ENCODE assay signal across 9 mouse cellular contexts in the genomic region with DNA sequence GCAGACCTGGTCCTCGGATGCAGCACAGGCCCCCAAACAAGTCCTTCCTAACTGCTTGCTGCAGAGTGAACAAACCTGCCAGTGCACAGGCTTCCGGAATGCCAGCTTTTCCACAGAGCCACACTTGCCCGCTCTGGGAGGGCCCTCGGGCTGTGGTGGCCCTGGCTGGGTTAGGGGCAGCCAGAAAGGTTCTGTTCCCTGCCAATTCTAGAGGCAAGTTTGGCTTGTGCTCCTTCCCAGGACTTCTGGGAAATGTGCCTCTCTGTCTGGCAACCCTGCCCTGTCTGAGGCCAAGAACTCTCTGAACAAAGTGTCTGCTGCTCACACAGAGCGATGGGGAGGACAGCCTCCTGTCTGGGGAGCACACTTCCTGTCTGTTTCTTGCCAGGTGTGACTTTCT.
DNase-seq lines count a peak whose midpoint lies in the region; ATAC-seq and TF ChIP-seq lines count a peak whose summit lies in the region.
"Had no signal": no experiment of that assay in that cellular context is flagged by ENCODE, and none has a peak within 500 bp of the region (broad histone marks: within the 10 kb centered on the region; RNA-seq: fewer than 3 reads in every experiment).

No protein-coding gene starts in this region.

- peak; percentile 35 to 63 for DNase-seq in heart, adult 2 months
- peak; percentile 64 to 74 for DNase-seq in cerebellum, postnatal 14 days
- peak; percentile 16 to 49 for DNase-seq in layer of hippocampus, adult 18-20 months (ENCODE audit: low spot score in 2 of 2)
- DNase-seq in right cerebral cortex, postnatal 36 days (ENCODE audit: low spot score in 2 of 2) = peak; percentile 11 to 27
- DNase-seq in urinary bladder, postnatal 10 days (ENCODE audit: low spot score) = no peak
- DNase-seq in natural killer cell, adult 2 months (ENCODE audit: low spot score in 2 of 2) = no peak
- no peak for DNase-seq in embryo, embryonic 10 days (ENCODE audit: low spot score)
- DNase-seq: lung, embryonic 14.5 days had no signal

- no peaks in the 10 kb centered on the region for H3K27me3 ChIP-seq in heart, adult 2 months (ENCODE audit: control insufficient read depth, insufficient read depth, low read length)
- H3K27me3 ChIP-seq in heart, embryonic 11.5 days (ENCODE audit: control insufficient read depth, insufficient read depth, low read length) = no peaks in the 10 kb centered on the region

- intact Hi-C loops in heart, adult 2 months (cut with DNase I) = no loop called here

- no peaks in the 10 kb centered on the region for H3K79me2 ChIP-seq in heart, adult 2 months (replicated peaks; ENCODE audit: control insufficient read depth, insufficient read depth, low read length)

- no peak for TF ChIP-seq EP300 in heart, adult 2 months (IDR thresholded peaks at IDR 0.05; ENCODE audit: insufficient read depth, low read depth, low read length)

- no peak overlapping the region for H3K4me2 ChIP-seq in heart, embryonic 11.5 days
- H3K4me2 ChIP-seq: lung, embryonic 14.5 days had no signal

- H3K4me1 ChIP-seq in heart, adult 2 months (ENCODE audit: control insufficient read depth, insufficient read depth, low read length) = 0 out of 2 replicates have a peak, but pooled peaks cover 2% of the 10 kb centered on the region
- no peaks in the 10 kb centered on the region for H3K4me1 ChIP-seq in heart, embryonic 11.5 days (ENCODE audit: control insufficient read depth, insufficient read depth, low read length)

- H3K27ac ChIP-seq in heart, adult 2 months = no peak overlapping the region
- no peak overlapping the region for H3K27ac ChIP-seq in heart, embryonic 11.5 days (ENCODE audit: low read depth, low read length)

- no peaks in the 10 kb centered on the region for H3K9me3 ChIP-seq in heart, embryonic 11.5 days (replicated peaks; ENCODE audit: control insufficient read depth, low read length)

- TF ChIP-seq POLR2A in heart, adult 2 months (IDR thresholded peaks at IDR 0.05; ENCODE audit: insufficient read depth, low read depth, low read length) = no peak

- H3K9ac ChIP-seq in heart, adult 2 months (ENCODE audit: low read depth, low read length) = 0 out of 2 replicates have a peak overlapping the region, but pooled peaks have one; percentile 20
- no peak overlapping the region for H3K9ac ChIP-seq in heart, embryonic 11.5 days (ENCODE audit: low read depth, low read length)
- H3K9ac ChIP-seq: lung, embryonic 14.5 days had no signal

- H3K36me3 ChIP-seq in heart, adult 2 months (ENCODE audit: control insufficient read depth, insufficient read depth, low read length) = no peaks in the 10 kb centered on the region
- H3K36me3 ChIP-seq in heart, embryonic 11.5 days (ENCODE audit: control insufficient read depth, insufficient read depth, low read length) = no peaks in the 10 kb centered on the region

- TF ChIP-seq CTCF in heart, adult 2 months (IDR thresholded peaks at IDR 0.05) = no peak

- WGBS in heart, adult 2 months = 53% methylated on average over 5 of the region's 5 CpGs
- WGBS in heart, embryonic 11.5 days (ENCODE audit: insufficient replicate concordance) = 86% methylated on average over 5 of the region's 5 CpGs

- ATAC-seq in heart, embryonic 11.5 days (replicated peaks; ENCODE audit: insufficient number of reproducible peaks, low FRiP score, low TSS enrichment) = no peak

- no peak overlapping the region for H3K4me3 ChIP-seq in heart, adult 2 months
- no peak overlapping the region for H3K4me3 ChIP-seq in heart, embryonic 11.5 days (ENCODE audit: low read depth, low read length)

Comparison
In these comparisons a context has a peak if more than half of its experiments do, and no peak if none do; other contexts are left out.
1. DNase-seq: peak in heart, adult 2 months (2 of 2), cerebellum, postnatal 14 days (2 of 2), layer of hippocampus, adult 18-20 months (2 of 2) and right cerebral cortex, postnatal 36 days (2 of 2); none in urinary bladder, postnatal 10 days (single experiment), natural killer cell, adult 2 months (0 of 2) and embryo, embryonic 10 days (single experiment).